Mouse (Mus musculus): ENCODE measurements around the gene Pknox1.

DNA sequence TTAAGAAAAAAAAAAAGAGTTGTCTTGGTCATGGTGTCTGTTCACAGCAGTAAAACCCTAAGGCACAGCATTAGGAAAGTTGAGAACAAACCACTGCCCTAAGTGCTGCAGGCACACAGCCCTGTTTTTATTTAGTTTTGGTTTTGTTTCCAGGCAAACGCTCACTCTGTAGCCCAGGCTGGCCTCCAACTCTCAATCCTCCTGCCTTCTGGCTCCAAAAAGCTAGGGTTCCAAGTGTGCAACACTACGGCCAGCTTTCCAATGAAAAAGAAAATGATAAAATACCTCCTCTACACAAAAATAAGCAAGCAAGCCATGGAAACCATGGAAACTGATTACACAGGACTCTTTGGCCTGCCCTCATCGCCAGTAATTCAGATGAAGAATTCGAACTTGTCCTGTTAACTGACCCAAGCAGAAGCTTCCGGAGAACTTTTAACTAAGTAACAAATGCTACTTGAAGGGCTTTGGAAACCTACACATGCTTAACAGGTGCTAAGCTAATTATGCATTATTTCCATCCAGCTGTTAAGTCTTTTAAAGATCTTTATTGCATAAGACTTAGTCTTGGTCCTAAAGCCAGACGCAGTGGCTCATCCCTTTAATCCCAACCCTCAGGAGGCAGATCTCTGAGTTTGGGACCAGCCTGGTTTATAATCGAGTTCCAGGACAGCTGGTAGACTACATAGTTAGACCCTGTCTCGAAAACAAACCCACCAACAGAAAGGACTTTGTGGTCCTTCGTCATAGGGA lies 17.9 kb upstream of the Pknox1 start:
- TF ChIP-seq CTCF (conservative IDR thresholded peaks at IDR 0.05; ENCODE audit: insufficient read depth, insufficient read length, low read depth, low read length) (no peak), POLR2A (IDR thresholded peaks at IDR 0.05; ENCODE audit: low read depth, low read length) (no peak)

Data from kidney, adult 2 months (tissue).